Mouse (Mus musculus) heart, embryonic 14.5 days (tissue): ENCODE measurements around the gene Dynlt1b. TPM values are rescaled to one million over a fixed set of nuclear protein-coding genes. Genes with fewer than 3 reads are reported as not detected.
"Not testable (repeated sequence)": the region's sequence is repeated elsewhere in the genome, so short reads cannot be mapped to it uniquely, and the experiment has no call there.

Experiments used
- ATAC-seq: fragments of 200-750 bp; cut with Nextera tagmentation; 2 replicates; pipeline ENCODE4 v1.8.0; 2017; ENCODE audit warnings: low read depth, moderate TSS enrichment; ENCODE audit not compliant: insufficient number of reproducible peaks, insufficient read depth, low FRiP score
- H3K27ac ChIP-seq, 2 experiments: fragments of 200-500 bp in 1 of 2; fragments of 300-500 bp in 1 of 2; sonication (generic) in 1 of 2; replicated peaks in 1 of 2; 2 replicates each; pipeline ENCODE4 v1.5.1; 2012 to 2014; ENCODE audit warnings: low read depth in 2 of 2, low read length in 2 of 2, control low read depth in 1 of 2, mild to moderate bottlenecking in 1 of 2, mixed read lengths in 1 of 2; ENCODE audit not compliant: control insufficient read depth in 1 of 2, insufficient read depth in 1 of 2
- H3K27me3 ChIP-seq: fragments of 300-500 bp; sonication (generic); 2 replicates; pipeline ENCODE4 v1.6.1; 2014; ENCODE audit warnings: mild to moderate bottlenecking, low read length, control low read depth; ENCODE audit not compliant: control insufficient read depth, insufficient read depth
- H3K36me3 ChIP-seq: fragments of 300-500 bp; sonication (generic); 2 replicates; pipeline ENCODE4 v1.6.1; 2014; ENCODE audit warnings: mild to moderate bottlenecking, control low read depth, low read length, mixed read lengths; ENCODE audit not compliant: control insufficient read depth, insufficient read depth
- H3K4me1 ChIP-seq, 2 experiments: fragments of 200-500 bp in 1 of 2; fragments of 300-500 bp in 1 of 2; sonication (generic) in 1 of 2; 2 replicates each; pipeline ENCODE4 v1.6.1; 2012 to 2014; ENCODE audit warnings: low read length in 2 of 2, control low read depth in 1 of 2, mixed read lengths in 1 of 2; ENCODE audit not compliant: control insufficient read depth in 2 of 2, insufficient read depth in 2 of 2
- H3K4me2 ChIP-seq: fragments of 300-500 bp; sonication (generic); 2 replicates; pipeline ENCODE4 v1.6.1; 2014; ENCODE audit warnings: mild to moderate bottlenecking, low read length
- H3K4me3 ChIP-seq, 2 experiments: fragments of 200-500 bp in 1 of 2; fragments of 300-500 bp in 1 of 2; sonication (generic) in 1 of 2; 2 replicates each; pipeline ENCODE4 v1.5.1; 2012 to 2014; ENCODE audit warnings: low read length in 2 of 2, mild to moderate bottlenecking in 2 of 2, control low read depth in 1 of 2, low read depth in 1 of 2, moderate library complexity in 1 of 2; ENCODE audit not compliant: control insufficient read depth in 1 of 2, insufficient read depth in 1 of 2
- H3K9ac ChIP-seq: fragments of 300-500 bp; sonication (generic); 2 replicates; pipeline ENCODE4 v1.6.1; 2014; ENCODE audit warnings: mild to moderate bottlenecking, low read length
- H3K9me3 ChIP-seq: fragments of 300-500 bp; sonication (generic); 2 replicates; pipeline ENCODE4 v1.6.1; 2016; ENCODE audit warnings: low read length, control low read depth; ENCODE audit not compliant: control insufficient read depth
- WGBS: fragments of 180-500 bp; shearing (Covaris S2); extraction: QIAGEN DNeasy Blood & Tissue Kit; methylation state at CpG from one replicate; pipeline ENCODE4 v1.1.7; 2014; 5-methylcytosine and 5-hydroxymethylcytosine counted together
- polyA plus RNA-seq: library from polyadenylated mRNA; unstranded; fragments of >200 nt; fragmentation: Nextera tagmentation; extraction: Ambion mirVana; gene quantifications from 2 replicates; pipeline ENCODE4 v1.2.1, GENCODE M21; 2014

The Dynlt1b gene
- polyA plus RNA-seq, 1 experiment from 2014 or later, result 545 TPM

GRCm38 (mm10) chr17:6391736-6392135 is 38.2 kb upstream of the Dynlt1b start:
- H3K9ac ChIP-seq, H3K27me3 ChIP-seq, ATAC-seq, H3K36me3 ChIP-seq, H3K27ac ChIP-seq, H3K4me2 ChIP-seq, H3K4me3 ChIP-seq, H3K9me3 ChIP-seq, H3K4me1 ChIP-seq: not testable (repeated sequence)
- 82% methylated on average over 5 of the region's 6 CpGs for WGBS

GRCm38 (mm10) chr17:6392473-6393340 is 37.2 kb upstream of the Dynlt1b start:
- not testable (repeated sequence) for H3K4me2 ChIP-seq, H3K36me3 ChIP-seq, H3K9ac ChIP-seq, H3K27ac ChIP-seq, ATAC-seq, H3K27me3 ChIP-seq, H3K4me1 ChIP-seq, H3K4me3 ChIP-seq, H3K9me3 ChIP-seq
- no CpG with 5 or more reads among the region's 4 CpGs for WGBS

- H3K4me1 ChIP-seq, ATAC-seq: not testable (repeated sequence)
- WGBS, result 100% methylated on average over 1 of the region's 3 CpGs
Observed at GRCm38 (mm10) chr17:6398079-6398478, 31.8 kb upstream of the Dynlt1b start.

GRCm38 (mm10) chr17:6398816-6399215 is 31.1 kb upstream of the Dynlt1b start:
- not testable (repeated sequence) for H3K36me3 ChIP-seq, H3K27me3 ChIP-seq, H3K9ac ChIP-seq, H3K4me2 ChIP-seq, H3K4me1 ChIP-seq, H3K27ac ChIP-seq, H3K9me3 ChIP-seq, ATAC-seq, H3K4me3 ChIP-seq
- WGBS, result 18% methylated on average over 7 of the region's 7 CpGs

More at GRCm38 (mm10) chr17:6398079-6398478, 31.8 kb upstream of the Dynlt1b start:
- not testable (repeated sequence) for H3K27ac ChIP-seq, H3K27me3 ChIP-seq, H3K4me2 ChIP-seq, H3K9me3 ChIP-seq, H3K4me3 ChIP-seq, H3K9ac ChIP-seq, H3K36me3 ChIP-seq

GRCm38 (mm10) chr17:6399281-6400096 is 30.4 kb upstream of the Dynlt1b start:
- H3K27me3 ChIP-seq, H3K27ac ChIP-seq, H3K4me1 ChIP-seq, ATAC-seq, H3K9me3 ChIP-seq, H3K4me3 ChIP-seq, H3K36me3 ChIP-seq, H3K9ac ChIP-seq, H3K4me2 ChIP-seq: not testable (repeated sequence)
- 30% methylated on average over 6 of the region's 13 CpGs for WGBS

- not testable (repeated sequence) for H3K9ac ChIP-seq, H3K27ac ChIP-seq, H3K27me3 ChIP-seq, H3K4me1 ChIP-seq, ATAC-seq, H3K36me3 ChIP-seq, H3K9me3 ChIP-seq, H3K4me2 ChIP-seq, H3K4me3 ChIP-seq
- 74% methylated on average over 4 of the region's 4 CpGs for WGBS
Observed at GRCm38 (mm10) chr17:6400097-6400489, 29.8 kb upstream of the Dynlt1b start.

GRCm38 (mm10) chr17:6404493-6404892 is 25.4 kb upstream of the Dynlt1b start:
- ATAC-seq, H3K9me3 ChIP-seq, H3K4me1 ChIP-seq, H3K4me3 ChIP-seq, H3K36me3 ChIP-seq, H3K27me3 ChIP-seq, H3K27ac ChIP-seq, H3K4me2 ChIP-seq, H3K9ac ChIP-seq: not testable (repeated sequence)
- WGBS, result 52% methylated on average over 1 of the region's 1 CpGs
